In genomic region chr14:18330789-18331692, GRCm38 (mm10) we compare ENCODE assay signal across 7 mouse cellular contexts. TPM values are rescaled to one million over a fixed set of nuclear protein-coding genes. Genes with fewer than 3 reads are reported as not detected.
DNase-seq lines count a peak whose midpoint lies in the region; ATAC-seq lines count a peak whose summit lies in the region.

No protein-coding gene starts in this region.

- H3K4me1 ChIP-seq in hindbrain, embryonic 12.5 days = peaks cover 29% of the 10 kb centered on the region

- H3K27me3 ChIP-seq in hindbrain, embryonic 12.5 days = no peaks in the 10 kb centered on the region

- DNase-seq in MEL-GATA-1-ER (ENCODE audit: extremely low read depth, low read depth) = peak; percentile 12
- DNase-seq in brain, adult 2 months (ENCODE audit: low read depth, low spot score) = peak; percentile 53
- DNase-seq in forelimb bud, embryonic 11.5 days (ENCODE audit: low read depth, low spot score) = peak; percentile 19
- peak; percentile 36 to 51 for DNase-seq in left cerebral cortex, postnatal 25 days (ENCODE audit: low spot score in 2 of 2)
- peak; percentile 11 to 13 for DNase-seq in right cerebral cortex, postnatal 36 days (ENCODE audit: low spot score in 2 of 2)

- H3K4me2 ChIP-seq in hindbrain, embryonic 12.5 days (replicated peaks) = peak overlapping the region; percentile 68

- WGBS in hindbrain, embryonic 12.5 days = under 1% methylated on average over 59 of the region's 99 CpGs

- H3K4me3 ChIP-seq in hindbrain, embryonic 12.5 days = peak overlapping the region; percentile 93

- H3K27ac ChIP-seq in hindbrain, embryonic 12.5 days = peak overlapping the region; percentile 86

- peak overlapping the region; percentile 98 for H3K9ac ChIP-seq in hindbrain, embryonic 12.5 days

- no peaks in the 10 kb centered on the region for H3K9me3 ChIP-seq in hindbrain, embryonic 12.5 days (replicated peaks)

- peak; percentile 61 for ATAC-seq in hindbrain, embryonic 12.5 days (ENCODE audit: low FRiP score)
- ATAC-seq in megakaryocyte progenitor cell, adult 5-6 weeks (replicated peaks; ENCODE audit: poor library complexity) = peak; percentile 55

- intact Hi-C loops in left cerebral cortex, postnatal 25 days (cut with DNase I) = loop anchor here (2.0 kb wide), 1 partner anchor 60 kb away; the partner anchor contains the start of genes Nkiras1 and Rpl15

- H3K36me3 ChIP-seq in hindbrain, embryonic 12.5 days = no peaks in the 10 kb centered on the region

RNA-seq across cellular contexts. Expression of gene Ube2e1, which starts 0.6 kb away (rescaled TPM):
- 176 and 178 TPM in 2 replicates for polyA plus RNA-seq in hindbrain, embryonic 12.5 days (2016; fragmentation: Nextera tagmentation; extraction: Ambion mirVana)
- total RNA-seq in left cerebral cortex, postnatal 25 days (2021) = 100 to 1,000 TPM; 116 to 119 TPM
- total RNA-seq in megakaryocyte progenitor cell, adult 5-6 weeks (2015) = 123 and 134 TPM in 2 replicates
- 69.4 and 82.0 TPM in 2 replicates for total RNA-seq in megakaryocyte progenitor cell, adult 5-6 weeks (2017)

RNA-seq across cellular contexts. Expression of gene Rpl15, which starts 59.9 kb away (rescaled TPM):
- polyA plus RNA-seq in hindbrain, embryonic 12.5 days (2016; fragmentation: Nextera tagmentation; extraction: Ambion mirVana) = 320 and 326 TPM in 2 replicates
- total RNA-seq in left cerebral cortex, postnatal 25 days (2021) = 100 to 1,000 TPM; 381 to 393 TPM
- total RNA-seq in megakaryocyte progenitor cell, adult 5-6 weeks (2015) = 2,531 and 2,532 TPM in 2 replicates
- 1,869 and 2,149 TPM in 2 replicates for total RNA-seq in megakaryocyte progenitor cell, adult 5-6 weeks (2017)

Comparison
In these comparisons a context has a peak if more than half of its experiments do, and no peak if none do; other contexts are left out.
1. Peak in every context shown above with its lines: DNase-seq, ATAC-seq, H3K4me3 ChIP-seq and H3K27ac ChIP-seq.
2. RNA of gene Rpl15, which starts 59.9 kb away (total RNA-seq): 1,869 to 2,532 TPM in megakaryocyte progenitor cell, adult 5-6 weeks; 381 to 393 TPM in left cerebral cortex, postnatal 25 days; every median in the first group is over 4 times any median in the second.